Mouse (Mus musculus) forebrain, embryonic 12.5 days (tissue): Measurements from ENCODE around the gene Bckdha. TPM values are rescaled to one million over a fixed set of nuclear protein-coding genes. Genes with fewer than 3 reads are reported as not detected.

ENCODE experiments used
- ATAC-seq: fragments of 200-750 bp; cut with Nextera tagmentation; 2 replicates; pipeline ENCODE4 v1.8.0; 2017; ENCODE audit warnings: moderate TSS enrichment; ENCODE audit not compliant: low FRiP score
- H3K27ac ChIP-seq: fragments of 300-500 bp; sonication (generic); 2 replicates; pipeline ENCODE4 v1.5.1; 2016; ENCODE audit warnings: mild to moderate bottlenecking
- H3K27me3 ChIP-seq: fragments of 300-500 bp; sonication (generic); 2 replicates; pipeline ENCODE4 v1.6.1; 2016; ENCODE audit warnings: mild to moderate bottlenecking
- H3K36me3 ChIP-seq: fragments of 300-500 bp; sonication (generic); replicated peaks from 2 replicates; pipeline ENCODE4 v1.6.1; 2016; ENCODE audit warnings: mild to moderate bottlenecking
- H3K4me1 ChIP-seq: fragments of 300-500 bp; sonication (generic); 2 replicates; pipeline ENCODE4 v1.6.1; 2016
- H3K4me2 ChIP-seq: fragments of 300-500 bp; sonication (generic); 2 replicates; pipeline ENCODE4 v1.6.1; 2016; ENCODE audit warnings: mild to moderate bottlenecking, moderate library complexity
- H3K4me3 ChIP-seq: fragments of 300-500 bp; sonication (generic); replicated peaks from 2 replicates; pipeline ENCODE4 v1.5.1; 2016; ENCODE audit warnings: mild to moderate bottlenecking
- H3K9ac ChIP-seq: fragments of 300-500 bp; sonication (generic); 2 replicates; pipeline ENCODE4 v1.6.1; 2016; ENCODE audit warnings: mild to moderate bottlenecking
- H3K9me3 ChIP-seq: fragments of 300-500 bp; sonication (generic); 2 replicates; pipeline ENCODE4 v1.6.1; 2016
- WGBS: fragments of 180-500 bp; shearing (Covaris S2); methylation state at CpG from one replicate; pipeline ENCODE4 v1.1.7; 2016; 5-methylcytosine and 5-hydroxymethylcytosine counted together
- polyA plus RNA-seq: library from polyadenylated mRNA; unstranded; fragments of >200 nt; fragmentation: Nextera tagmentation; extraction: Ambion mirVana; gene quantifications from 2 replicates; pipeline ENCODE4 v1.2.1, GENCODE M21; 2016

The Bckdha gene
- polyA plus RNA-seq, 1 experiment from 2014 or later = 36.1 TPM

DNA sequence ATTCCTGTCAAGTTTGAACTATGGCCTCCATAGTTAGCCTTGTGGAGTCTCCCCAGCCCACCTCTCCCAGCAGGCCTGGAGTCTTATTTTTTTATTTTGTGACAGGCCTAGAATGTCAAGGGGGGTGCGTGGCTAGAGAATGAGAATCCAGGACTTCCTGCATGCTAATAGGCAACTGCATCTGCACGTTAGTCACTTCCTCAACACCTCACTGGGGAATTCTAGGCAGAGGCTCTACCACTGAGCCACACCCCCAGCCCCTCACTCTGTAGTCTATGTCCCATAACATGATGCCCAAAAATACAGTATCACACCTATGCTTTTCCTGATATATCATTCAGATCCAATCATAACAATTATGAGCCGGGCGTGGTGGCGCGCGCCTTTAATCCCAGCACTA is 18.2 kb upstream of the Bckdha start:
- ATAC-seq = no peak
- Histone ChIP-seq H3K36me3 (no peaks in the 10 kb centered on the region), H3K9me3 (no peaks in the 10 kb centered on the region), H3K4me2 (no peak overlapping the region), H3K9ac (no peak overlapping the region), H3K4me3 (no peak overlapping the region), H3K27ac (peak overlapping the region; percentile 53), H3K4me1 (peaks cover 24% of the 10 kb centered on the region), H3K27me3 (peaks cover 48% of the 10 kb centered on the region)
- 92% methylated on average over 7 of the region's 7 CpGs for WGBS

GRCm38 (mm10) chr7:25676085-25676781 is 17.5 kb upstream of the Bckdha start:
- no peak overlapping the region for H3K9ac ChIP-seq
- H3K9me3 ChIP-seq = no peaks in the 10 kb centered on the region
- 72% methylated on average over 15 of the region's 15 CpGs for WGBS
- ATAC-seq = peak; percentile 21; the same call in 1 of the 2 replicates
- H3K27me3 ChIP-seq = peaks cover 48% of the 10 kb centered on the region
- H3K36me3 ChIP-seq = no peaks in the 10 kb centered on the region
- peak overlapping the region; percentile 53 for H3K27ac ChIP-seq
- H3K4me2 ChIP-seq = no peak overlapping the region
- no peak overlapping the region for H3K4me3 ChIP-seq
- H3K4me1 ChIP-seq = peaks cover 16% of the 10 kb centered on the region

GRCm38 (mm10) chr7:25675405-25675804 is 16.6 kb upstream of the Bckdha start:
- Histone ChIP-seq H3K9ac (no peak overlapping the region), H3K4me3 (peak overlapping the region; percentile 31; the same call in 1 of the 2 replicates), H3K4me1 (peaks cover 13% of the 10 kb centered on the region), H3K27ac (no peak overlapping the region), H3K36me3 (no peaks in the 10 kb centered on the region), H3K9me3 (no peaks in the 10 kb centered on the region), H3K4me2 (peak overlapping the region; percentile 50; the same call in 1 of the 2 replicates), H3K27me3 (peaks cover 48% of the 10 kb centered on the region)
- WGBS = 57% methylated on average over 6 of the region's 6 CpGs
- ATAC-seq = no peak

DNA sequence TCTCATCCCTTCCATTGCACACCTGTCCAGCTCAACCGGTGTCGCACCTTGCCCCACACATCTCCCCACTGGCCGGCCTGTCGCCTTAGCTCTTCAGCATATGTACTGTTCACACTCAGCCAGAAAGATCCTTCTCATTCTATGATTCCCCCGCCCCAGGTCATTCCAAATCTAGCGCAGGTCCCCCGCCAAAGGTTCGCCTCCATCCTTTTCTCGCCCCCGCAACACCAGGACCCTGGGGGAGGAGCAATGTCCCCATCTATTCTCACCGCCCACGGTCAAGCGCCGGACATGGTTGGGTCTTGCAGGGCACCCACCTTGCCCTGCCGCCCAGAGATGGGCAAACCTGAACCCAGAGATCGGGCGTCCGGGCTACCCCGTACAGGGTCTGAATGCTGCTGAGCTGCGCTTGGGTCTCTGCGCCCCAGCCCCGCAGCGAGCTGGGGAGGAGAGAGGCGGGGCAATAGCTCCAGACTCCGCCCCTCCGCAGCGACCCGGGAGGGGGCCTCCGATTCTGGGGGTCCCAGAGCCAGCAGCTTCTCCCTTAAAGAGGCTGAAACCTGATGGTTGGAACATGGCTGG is 16.0 kb upstream of the Bckdha start, which contains the start of gene Tmem91:
TSS of gene Tmem91 (minus strand) at position 448 of the 582 bp plus-strand sequence.
- WGBS = 3% methylated on average over 29 of the region's 29 CpGs
- Histone ChIP-seq H3K27ac (no peak within 1 kb of the TSS), H3K9ac (peak within 1 kb of the TSS; percentile 40; the same call in 1 of the 2 replicates), H3K36me3 (no peaks in the 10 kb centered on the region), H3K4me1 (peaks cover 9% of the 10 kb centered on the region), H3K4me3 (peak within 1 kb of the TSS; percentile 31), H3K27me3 (peaks cover 48% of the 10 kb centered on the region), H3K4me2 (peak within 1 kb of the TSS; percentile 50), H3K9me3 (no peaks in the 10 kb centered on the region)
- ATAC-seq = 0 out of 2 replicates have a peak, but pooled peaks have one; percentile 27

DNA sequence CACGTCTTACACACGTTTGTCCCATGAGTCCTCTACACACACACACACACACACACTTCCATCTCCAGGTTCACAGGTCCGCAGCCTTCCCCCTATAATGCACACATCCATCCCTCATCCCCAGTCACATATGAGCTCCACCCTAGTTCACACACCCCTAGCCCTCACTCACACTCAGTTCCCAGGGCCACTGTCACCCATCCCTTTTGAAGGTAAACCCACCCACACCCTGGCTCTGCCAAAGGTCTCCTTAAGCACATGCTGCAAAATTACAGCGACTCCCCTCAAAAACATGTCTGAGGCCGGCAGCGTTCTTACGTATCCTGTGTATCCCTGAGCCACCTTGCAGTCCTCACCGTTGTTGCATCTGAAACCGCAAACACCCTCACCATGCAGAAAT is 15.5 kb upstream of the Bckdha start:
- H3K36me3 ChIP-seq = no peaks in the 10 kb centered on the region
- H3K9me3 ChIP-seq = no peaks in the 10 kb centered on the region
- H3K4me1 ChIP-seq = peaks cover 9% of the 10 kb centered on the region
- H3K27me3 ChIP-seq = peaks cover 47% of the 10 kb centered on the region
- H3K27ac ChIP-seq = no peak overlapping the region
- no peak for ATAC-seq
- H3K4me2 ChIP-seq = peak overlapping the region; percentile 50; the same call in 1 of the 2 replicates
- 24% methylated on average over 9 of the region's 9 CpGs for WGBS
- no peak overlapping the region for H3K9ac ChIP-seq
- no peak overlapping the region for H3K4me3 ChIP-seq

- ATAC-seq = no peak
- peaks cover 15% of the 10 kb centered on the region for H3K36me3 ChIP-seq
- H3K4me2 ChIP-seq = no peak overlapping the region
- peaks cover 9% of the 10 kb centered on the region for H3K4me1 ChIP-seq
- no peaks in the 10 kb centered on the region for H3K9me3 ChIP-seq
- H3K27ac ChIP-seq = no peak overlapping the region
- peaks cover 42% of the 10 kb centered on the region for H3K27me3 ChIP-seq
- H3K9ac ChIP-seq = no peak overlapping the region
- no peak overlapping the region for H3K4me3 ChIP-seq
- 55% methylated on average over 4 of the region's 4 CpGs for WGBS
Observed at GRCm38 (mm10) chr7:25672442-25672841, 13.7 kb upstream of the Bckdha start.

GRCm38 (mm10) chr7:25671686-25672085 is 12.9 kb upstream of the Bckdha start:
- ATAC-seq = no peak
- no peak overlapping the region for H3K4me2 ChIP-seq

DNA sequence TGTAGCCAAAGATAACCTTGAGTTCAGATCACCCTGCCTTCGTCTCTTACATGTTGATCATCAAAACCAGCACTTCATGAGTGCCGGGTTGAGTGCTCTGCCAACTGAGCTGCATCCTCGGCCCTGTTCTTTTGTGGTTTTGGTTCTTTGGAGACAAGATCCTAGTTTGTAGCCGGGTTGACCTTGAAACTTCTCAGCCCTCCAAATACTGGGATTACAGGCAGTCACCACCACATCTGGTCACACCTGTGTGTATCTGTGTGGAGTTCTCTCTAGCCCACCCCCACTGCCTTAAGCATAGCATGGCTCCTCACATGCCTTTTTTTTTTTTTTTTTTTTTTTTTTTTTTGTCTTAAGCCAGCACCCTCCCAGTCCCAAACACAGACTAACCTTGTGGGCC is 11.3 kb upstream of the Bckdha start:
- WGBS = 87% methylated on average over 4 of the region's 4 CpGs
- H3K27me3 ChIP-seq = peaks cover 23% of the 10 kb centered on the region
- no peaks in the 10 kb centered on the region for H3K9me3 ChIP-seq

More at GRCm38 (mm10) chr7:25671686-25672085, 12.9 kb upstream of the Bckdha start:
- Histone ChIP-seq H3K9ac (no peak overlapping the region), H3K36me3 (peaks cover 18% of the 10 kb centered on the region), H3K9me3 (no peaks in the 10 kb centered on the region), H3K27me3 (peaks cover 38% of the 10 kb centered on the region), H3K27ac (no peak overlapping the region), H3K4me3 (no peak overlapping the region), H3K4me1 (peaks cover 9% of the 10 kb centered on the region)
- 86% methylated on average over 2 of the region's 2 CpGs for WGBS

GRCm38 (mm10) chr7:25669631-25670030 is 10.8 kb upstream of the Bckdha start:
- Histone ChIP-seq H3K36me3 (peaks cover 34% of the 10 kb centered on the region), H3K9ac (no peak overlapping the region), H3K4me3 (no peak overlapping the region), H3K4me1 (peaks cover 4% of the 10 kb centered on the region; the same call in 1 of the 2 replicates), H3K27me3 (peaks cover 18% of the 10 kb centered on the region), H3K4me2 (no peak overlapping the region), H3K9me3 (no peaks in the 10 kb centered on the region), H3K27ac (no peak overlapping the region)
- WGBS = 82% methylated on average over 9 of the region's 9 CpGs
- no peak for ATAC-seq

More for the DNA sequence above, 11.3 kb upstream of the Bckdha start:
- Histone ChIP-seq H3K36me3 (peaks cover 29% of the 10 kb centered on the region), H3K4me2 (no peak overlapping the region), H3K9ac (no peak overlapping the region), H3K4me3 (no peak overlapping the region), H3K4me1 (peaks cover 8% of the 10 kb centered on the region), H3K27ac (no peak overlapping the region)
- no peak for ATAC-seq

DNA sequence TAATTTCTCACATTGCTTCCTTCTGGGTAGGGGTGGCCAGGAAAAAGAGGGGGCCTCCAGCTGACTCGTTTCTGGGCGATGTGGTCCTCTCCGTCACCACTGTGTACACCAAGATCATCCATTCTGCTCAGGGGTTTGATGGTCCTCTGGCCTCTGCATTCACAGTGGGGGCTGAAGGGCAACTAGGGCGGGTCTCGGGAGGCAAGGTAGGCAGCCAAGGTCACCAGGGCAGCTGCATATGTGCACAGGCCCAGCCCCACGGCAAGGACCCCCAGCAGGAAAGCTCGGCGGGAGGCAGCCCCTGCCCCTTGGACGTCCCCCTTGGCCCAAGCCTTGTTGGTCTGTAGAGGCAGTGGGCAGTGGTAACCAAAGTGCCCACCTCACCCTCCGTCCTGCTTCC is 10.4 kb upstream of the Bckdha start:
- H3K4me2 ChIP-seq = no peak overlapping the region
- H3K9me3 ChIP-seq = no peaks in the 10 kb centered on the region
- no peak overlapping the region for H3K27ac ChIP-seq
- no peak overlapping the region for H3K4me3 ChIP-seq
- no peaks in the 10 kb centered on the region for H3K4me1 ChIP-seq
- no peak for ATAC-seq
- H3K27me3 ChIP-seq = peaks cover 13% of the 10 kb centered on the region
- WGBS = 86% methylated on average over 10 of the region's 10 CpGs
- peaks cover 38% of the 10 kb centered on the region for H3K36me3 ChIP-seq
- no peak overlapping the region for H3K9ac ChIP-seq

GRCm38 (mm10) chr7:25666381-25666780 is 7.6 kb upstream of the Bckdha start:
- Histone ChIP-seq H3K4me1 (no peaks in the 10 kb centered on the region), H3K4me3 (no peak overlapping the region), H3K9ac (no peak overlapping the region), H3K36me3 (peaks cover 49% of the 10 kb centered on the region), H3K9me3 (no peaks in the 10 kb centered on the region), H3K27ac (no peak overlapping the region), H3K4me2 (no peak overlapping the region), H3K27me3 (no peaks in the 10 kb centered on the region)
- no peak for ATAC-seq
- WGBS = 95% methylated on average over 8 of the region's 8 CpGs

GRCm38 (mm10) chr7:25657785-25658184 is 996 bp downstream of the Bckdha start:
- H3K4me3 ChIP-seq = peak overlapping the region; percentile 66
- H3K4me2 ChIP-seq = peak overlapping the region; percentile 73
- peak overlapping the region; percentile 53 for H3K9ac ChIP-seq
- 42% methylated on average over 10 of the region's 10 CpGs for WGBS
- no peak overlapping the region for H3K27ac ChIP-seq
- no peak for ATAC-seq
- H3K4me1 ChIP-seq = peaks cover 23% of the 10 kb centered on the region
- no peaks in the 10 kb centered on the region for H3K36me3 ChIP-seq
- no peaks in the 10 kb centered on the region for H3K9me3 ChIP-seq
- H3K27me3 ChIP-seq = no peaks in the 10 kb centered on the region
